Mouse (Mus musculus) Patski (cell line): ENCODE measurements around the gene Bcat1. TPM values are rescaled to one million over a fixed set of nuclear protein-coding genes. Genes with fewer than 3 reads are reported as not detected.

Experiments used
- ATAC-seq: fragments of 100-300 bp; one replicate; pipeline ENCODE4 v1.8.0; 2021
- CTCF ChIA-PET: fragments of 350-600 bp; sonication (Branson Sonifier 250); formaldehyde crosslinking; loops from one replicate; lab custom pipeline; 2022; ENCODE audit warnings: inconsistent platforms; lab: Charles Lee
- POLR2A ChIA-PET: fragments of 350-600 bp; sonication (Branson Sonifier 250); formaldehyde crosslinking; loops from one replicate; lab custom pipeline; 2022; ENCODE audit warnings: antibody characterized with exemption, inconsistent platforms; lab: Charles Lee
- DNase-seq: peaks from one replicate; pipeline ENCODE4 v3.0.0-alpha.2; 2011; ENCODE audit warnings: low read depth, low spot score
- H3K27me3 ChIP-seq: fragments of 371-371 bp; one replicate; pipeline ENCODE4 v1.5.1; 2021
- CTCF ChIP-seq: fragments of 100-300 bp; IDR thresholded peaks from one replicate; pipeline ENCODE4 v1.5.1; 2021
- in situ Hi-C: fragments of 300-500 bp; cut with MboI; formaldehyde crosslinking; loops from 3 replicates; pipeline ENCODE4 v1.11.1; 2018; ENCODE audit warnings: low pct_unique_long_range_greater_than_20kb, mixed read lengths
- polyA plus RNA-seq: library from polyadenylated mRNA; unstranded; gene quantifications from one replicate; pipeline ENCODE4 v1.2.3, GENCODE M21; 2021

The Bcat1 gene
- polyA plus RNA-seq, 1 experiment from 2014 or later, result 57.1 TPM

DNA sequence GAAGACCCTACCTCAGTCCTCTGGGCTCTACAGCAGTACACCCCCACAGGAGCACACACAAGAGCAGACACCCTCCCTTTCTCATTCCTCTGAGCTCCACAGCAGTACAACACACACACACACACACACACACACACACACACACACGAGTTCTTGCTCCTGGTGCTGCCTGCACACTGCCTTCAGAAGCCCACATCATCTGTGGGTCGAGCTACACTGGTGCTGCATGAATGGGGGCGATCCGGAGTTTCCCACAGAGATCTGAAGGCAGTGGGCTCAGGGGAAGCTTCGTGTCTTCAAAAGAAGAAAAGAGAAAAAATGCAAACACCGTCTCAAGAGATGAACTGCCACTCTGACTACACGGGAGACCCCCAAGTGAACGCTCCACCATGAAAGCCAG, 64.8 kb downstream of the Bcat1 start:
- no peak for DNase-seq
- no peak for TF ChIP-seq CTCF
- no peaks in the 10 kb centered on the region for H3K27me3 ChIP-seq
- in situ Hi-C loops, result loop anchor here (5.0 kb wide), 1 partner anchor 176 kb away; no protein-coding TSS in a partner anchor
- ChIA-PET POLR2A (no interaction called here), CTCF (interaction anchor here (0.7 kb wide), 1 partner anchor 14 kb away, joined by 3 read pairs; no protein-coding TSS in a partner anchor)
- ATAC-seq, result no peak

DNA sequence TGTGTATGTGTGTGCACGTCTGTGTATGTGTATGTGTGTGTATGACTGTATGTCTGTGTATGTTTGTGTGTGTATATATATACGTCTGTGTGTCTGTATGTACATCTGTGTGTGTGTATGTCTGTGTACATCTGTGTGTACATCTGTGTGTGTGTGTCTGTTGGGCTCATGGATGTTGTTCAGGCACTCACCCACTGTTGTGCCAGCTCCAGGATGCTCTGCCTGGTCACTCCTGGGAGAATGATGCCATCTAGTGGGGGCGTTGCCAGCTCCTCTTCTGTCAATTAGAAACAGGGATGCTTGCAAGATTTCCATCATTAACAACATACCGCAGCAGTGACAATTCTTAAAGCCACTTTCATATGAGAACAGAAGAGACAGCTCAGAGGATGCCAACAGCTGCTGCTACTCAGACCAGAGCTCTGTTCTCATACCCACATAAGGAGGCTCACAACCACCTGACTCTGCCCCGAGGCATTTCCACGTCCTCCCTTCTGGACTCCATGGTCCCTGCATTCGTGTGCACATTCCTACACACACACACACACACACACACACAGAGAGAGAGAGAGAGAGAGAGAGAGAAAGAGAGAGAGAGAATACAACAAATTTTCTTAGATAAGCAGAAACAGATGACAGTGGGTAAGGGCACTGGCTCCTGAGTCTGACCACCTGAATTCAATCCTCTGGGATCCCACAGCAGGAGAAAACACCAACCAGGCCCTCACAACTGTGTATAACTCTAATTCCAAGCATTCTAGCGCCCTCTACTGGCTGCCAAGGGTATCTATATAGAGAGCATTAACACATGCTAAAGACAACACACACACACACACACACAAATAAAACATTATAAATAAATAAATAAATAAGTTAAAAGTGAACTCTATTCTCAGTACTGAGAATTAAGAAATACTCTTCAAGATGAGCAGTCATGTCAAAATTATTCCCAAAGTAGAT, 65.8 kb downstream of the Bcat1 start:
- in situ Hi-C loops, result loop anchor here (5.0 kb wide), 1 partner anchor 177 kb away; no protein-coding TSS in a partner anchor
- no peaks in the 10 kb centered on the region for H3K27me3 ChIP-seq
- peak; percentile 50 for TF ChIP-seq CTCF
- no peak for ATAC-seq
- POLR2A ChIA-PET, result no interaction called here
- no peak for DNase-seq
- CTCF ChIA-PET, result interaction anchor here (0.7 to 2.0 kb wide), 4 partner anchors 7 to 393 kb away, joined by 3 to 6 read pairs (median 4); no protein-coding TSS in a partner anchor

DNA sequence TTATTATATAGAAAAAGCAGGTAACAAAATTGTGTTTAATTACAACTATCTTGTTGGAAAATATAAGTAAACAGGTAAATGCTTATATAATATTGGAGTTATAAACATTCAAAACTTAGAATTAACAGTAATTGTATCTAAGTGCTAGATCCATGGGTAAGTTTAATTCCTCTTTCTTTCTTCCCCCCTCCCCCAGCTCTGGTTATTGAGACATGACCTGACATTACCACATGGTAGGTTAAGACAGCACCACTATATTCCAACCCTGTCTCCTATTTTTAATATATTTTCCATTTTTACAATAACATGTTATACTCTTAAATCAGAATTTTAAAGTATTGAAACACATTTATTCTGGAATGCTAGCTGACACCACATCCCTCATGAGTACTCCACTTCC, 72.5 kb downstream of the Bcat1 start:
- no peaks in the 10 kb centered on the region for H3K27me3 ChIP-seq
- no peak for DNase-seq
- in situ Hi-C loops, result no loop called here
- CTCF ChIA-PET, result no interaction called here
- no peak for TF ChIP-seq CTCF
- no peak for ATAC-seq
- POLR2A ChIA-PET, result no interaction called here

DNA sequence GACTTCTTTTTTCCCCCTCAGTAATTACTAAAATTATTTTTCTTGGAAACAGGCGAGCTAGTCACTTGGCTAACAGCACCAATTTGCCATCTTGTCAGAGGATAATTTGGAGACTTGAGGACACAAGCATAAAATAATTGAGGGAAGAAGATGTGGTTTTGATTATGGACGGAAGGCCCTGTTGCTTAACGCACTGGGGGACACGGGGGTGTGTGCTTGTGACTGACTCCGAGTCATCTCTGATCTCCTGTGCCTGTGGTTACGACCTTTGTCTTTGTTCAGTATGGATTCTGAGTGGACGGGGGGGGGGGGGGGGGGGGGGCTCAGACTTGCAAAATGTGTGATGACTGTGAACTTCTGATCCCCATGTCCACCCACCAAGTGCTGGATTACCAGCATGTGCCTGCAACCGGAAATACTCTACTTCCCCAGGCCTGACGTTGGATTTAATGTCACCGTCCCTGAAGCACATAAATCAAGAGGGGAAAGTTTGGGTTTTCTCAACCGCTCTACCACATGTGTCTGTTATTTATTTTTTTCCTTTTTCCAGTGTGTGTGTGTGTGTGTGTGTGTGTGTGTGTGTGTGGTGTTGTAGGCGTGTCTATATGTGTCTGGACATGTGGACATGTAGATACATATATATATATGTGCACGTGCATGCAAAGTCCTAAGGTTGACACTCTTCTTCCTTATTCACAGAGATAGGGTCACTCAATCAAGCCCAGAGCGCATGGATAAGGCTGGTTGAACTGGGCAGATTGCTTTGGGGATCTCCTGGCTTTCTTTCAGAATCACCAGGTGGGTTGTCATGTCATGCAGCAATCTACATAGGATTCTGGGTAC, 73.7 kb downstream of the Bcat1 start:
- ChIA-PET POLR2A (no interaction called here), CTCF (no interaction called here)
- TF ChIP-seq CTCF, result no peak
- peak; percentile 39 for DNase-seq
- no peaks in the 10 kb centered on the region for H3K27me3 ChIP-seq
- in situ Hi-C loops, result no loop called here
- ATAC-seq, result no peak

DNA sequence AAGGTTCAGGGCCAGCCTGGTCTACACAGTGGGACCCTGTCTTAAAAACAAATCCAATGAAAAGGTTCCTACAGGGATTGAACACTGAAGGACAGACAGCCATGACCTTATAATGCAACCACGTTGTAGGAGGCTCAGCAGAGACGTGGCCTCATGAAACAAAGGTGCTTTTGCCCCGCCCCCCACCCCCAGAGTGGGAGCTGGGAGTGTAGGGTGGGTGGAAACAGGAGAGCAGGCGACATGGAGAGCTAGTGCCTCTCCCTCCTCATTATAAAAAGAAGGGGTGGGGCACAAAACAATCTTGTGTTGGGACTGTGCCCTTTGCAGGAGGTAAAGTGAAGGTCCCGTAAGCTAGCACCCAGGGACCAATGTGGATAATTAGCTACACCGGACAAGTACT, 74.5 kb downstream of the Bcat1 start:
- no peak for DNase-seq
- no peak for TF ChIP-seq CTCF

GRCm38 (mm10) chr6:144997229-144997628, 78.8 kb downstream of the Bcat1 start:
- H3K27me3 ChIP-seq, result no peaks in the 10 kb centered on the region
- ChIA-PET POLR2A (interaction anchor here (0.5 kb wide), 1 partner anchor 35 kb away, joined by 3 read pairs; no protein-coding TSS in a partner anchor), CTCF (interaction anchor here (0.8 to 1.3 kb wide), 6 partner anchors 9 to 1768 kb away, joined by 3 to 4 read pairs (median 3); no protein-coding TSS in a partner anchor)
- in situ Hi-C loops, result no loop called here
- TF ChIP-seq CTCF, result peak; percentile 19
- DNase-seq, result no peak
- no peak for ATAC-seq

More for the DNA sequence above, 74.5 kb downstream of the Bcat1 start:
- no peak for ATAC-seq
- in situ Hi-C loops, result no loop called here
- ChIA-PET POLR2A (no interaction called here), CTCF (interaction anchor here (0.7 to 1.3 kb wide), 2 partner anchors 10 to 13 kb away, joined by 3 read pairs; no protein-coding TSS in a partner anchor)
- H3K27me3 ChIP-seq, result no peaks in the 10 kb centered on the region

- CTCF ChIA-PET, result interaction anchor here (1.2 kb wide), 1 partner anchor 9 kb away, joined by 3 read pairs; no protein-coding TSS in a partner anchor
- POLR2A ChIA-PET, result no interaction called here
- no peak for ATAC-seq
Measured at GRCm38 (mm10) chr6:144992111-144992510, 83.9 kb downstream of the Bcat1 start.

DNA sequence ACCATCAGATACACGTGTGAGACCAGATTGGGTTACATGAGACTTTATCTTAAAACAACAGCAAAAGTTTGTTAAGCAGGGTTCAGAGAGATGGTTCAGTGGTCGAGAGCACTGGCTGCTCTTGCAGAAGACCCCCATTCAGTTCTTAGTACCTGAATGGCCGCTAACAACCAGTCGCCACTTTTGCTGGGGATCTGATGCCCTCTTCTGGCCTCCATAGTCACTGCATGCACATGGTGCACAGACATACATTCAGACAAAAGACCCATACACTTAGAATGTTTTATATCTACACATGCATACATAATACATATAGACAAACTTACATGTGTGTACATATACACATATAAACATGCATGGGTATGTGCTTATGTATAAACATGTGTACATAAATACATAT, 86.8 kb downstream of the Bcat1 start:
- in situ Hi-C loops, result no loop called here
- ATAC-seq, result no peak
- ChIA-PET POLR2A (no interaction called here), CTCF (interaction anchor here (1.0 to 1.2 kb wide), 2 partner anchors 8 to 12 kb away, joined by 3 read pairs; no protein-coding TSS in a partner anchor)
- H3K27me3 ChIP-seq, result no peaks in the 10 kb centered on the region
- TF ChIP-seq CTCF, result peak; percentile 19
- no peak for DNase-seq

More at GRCm38 (mm10) chr6:144992111-144992510, 83.9 kb downstream of the Bcat1 start:
- no peaks in the 10 kb centered on the region for H3K27me3 ChIP-seq
- TF ChIP-seq CTCF, result no peak
- in situ Hi-C loops, result no loop called here
- no peak for DNase-seq

- ChIA-PET CTCF (no interaction called here), POLR2A (no interaction called here)
- H3K27me3 ChIP-seq, result no peaks in the 10 kb centered on the region
- no peak for ATAC-seq
- no peak for DNase-seq
- TF ChIP-seq CTCF, result no peak
- in situ Hi-C loops, result no loop called here
Measured at GRCm38 (mm10) chr6:144987676-144988075, 88.3 kb downstream of the Bcat1 start.

GRCm38 (mm10) chr6:144987216-144987615, 88.8 kb downstream of the Bcat1 start:
- no peak for TF ChIP-seq CTCF
- in situ Hi-C loops, result no loop called here
- POLR2A ChIA-PET, result no interaction called here
- CTCF ChIA-PET, result no interaction called here
- DNase-seq (no peak), ATAC-seq (no peak)
- H3K27me3 ChIP-seq, result no peaks in the 10 kb centered on the region
